Mouse (Mus musculus): Measurements from ENCODE around the gene Stx11.
"Not testable (repeated sequence)": the region's sequence is repeated elsewhere in the genome, so short reads cannot be mapped to it uniquely, and the experiment has no call there.

The Stx11 gene

DNA sequence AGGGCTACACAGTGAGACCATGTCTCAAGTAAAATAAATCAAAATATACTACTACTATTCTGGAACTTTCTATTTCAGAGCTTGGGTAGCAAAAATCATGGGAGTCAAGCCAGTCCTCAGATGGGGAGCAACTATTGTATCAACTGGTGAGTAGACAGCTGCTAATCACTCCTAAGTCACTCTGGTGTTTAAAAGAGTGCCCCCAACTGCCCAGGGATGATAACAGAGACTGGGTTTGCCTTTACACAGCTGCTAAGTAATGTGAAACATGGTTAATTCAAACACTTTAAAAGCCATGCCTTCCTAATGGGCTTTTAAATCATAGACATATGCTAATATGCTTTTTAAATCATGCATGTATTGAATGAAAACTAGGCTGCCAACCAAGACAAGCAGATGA, 1.9 kb downstream of the Stx11 start:
- in situ Hi-C loops (cut with MboI, MseI), result loop anchor here (5.0 to 10.0 kb wide), 2 partner anchors 40 to 147 kb away; no protein-coding TSS in a partner anchor

- in situ Hi-C loops (cut with MboI, MseI), result loop anchor here (5.0 to 10.0 kb wide), 2 partner anchors 39 to 147 kb away; no protein-coding TSS in a partner anchor
These were observed 2.6 kb downstream of the Stx11 start for GRCm38 (mm10) chr10:12961546-12961945.

- in situ Hi-C loops (cut with MboI, MseI), result no loop called here
These were observed 6.8 kb downstream of the Stx11 start for GRCm38 (mm10) chr10:12957271-12957670.

DNA sequence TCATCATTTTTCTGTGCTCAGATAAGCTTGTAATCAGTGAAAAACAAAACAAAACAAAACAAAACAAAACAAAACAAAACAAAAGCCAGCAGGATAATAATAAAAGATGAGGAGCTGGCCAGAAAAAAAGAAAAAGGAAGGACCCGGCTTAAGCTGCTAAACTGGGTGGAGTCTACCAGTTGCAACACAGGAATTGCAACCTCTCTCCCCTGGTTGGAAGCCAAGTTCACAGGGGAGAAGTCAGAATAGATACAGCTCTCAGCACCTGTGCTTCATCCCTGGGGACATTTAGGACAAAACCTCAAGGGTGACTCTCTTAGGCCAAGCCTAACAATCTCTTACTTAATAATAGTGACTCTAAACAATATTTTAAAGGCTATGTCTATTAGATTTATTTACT, 8.3 kb downstream of the Stx11 start:
- in situ Hi-C loops (cut with MboI, MseI), result no loop called here

GRCm38 (mm10) chr10:12951358-12951757, 12.7 kb downstream of the Stx11 start:
- in situ Hi-C loops (cut with MboI, MseI), result not testable (repeated sequence)

DNA sequence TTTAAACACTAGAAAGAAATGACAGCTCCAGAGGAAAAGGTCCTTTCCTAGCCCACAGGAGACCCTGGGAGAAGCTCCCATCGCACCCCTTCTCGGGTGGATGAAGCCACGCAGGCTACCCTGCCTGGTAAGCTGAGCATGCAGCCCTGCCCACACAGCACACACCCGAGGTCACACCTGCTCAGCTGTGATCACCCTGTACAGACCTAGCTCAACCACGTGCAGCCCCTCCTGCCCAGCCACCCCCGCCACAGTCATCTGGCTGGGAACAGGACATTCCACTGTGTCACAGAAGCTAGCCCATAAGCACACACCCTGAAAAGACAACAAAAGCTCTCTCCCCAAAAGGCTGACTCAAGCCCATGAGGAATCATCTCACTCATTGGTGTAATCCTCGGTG, 14.8 kb downstream of the Stx11 start:
- in situ Hi-C loops (cut with MboI, MseI), result loop anchor here (10.0 kb wide), 1 partner anchor 884 kb away; no protein-coding TSS in a partner anchor

DNA sequence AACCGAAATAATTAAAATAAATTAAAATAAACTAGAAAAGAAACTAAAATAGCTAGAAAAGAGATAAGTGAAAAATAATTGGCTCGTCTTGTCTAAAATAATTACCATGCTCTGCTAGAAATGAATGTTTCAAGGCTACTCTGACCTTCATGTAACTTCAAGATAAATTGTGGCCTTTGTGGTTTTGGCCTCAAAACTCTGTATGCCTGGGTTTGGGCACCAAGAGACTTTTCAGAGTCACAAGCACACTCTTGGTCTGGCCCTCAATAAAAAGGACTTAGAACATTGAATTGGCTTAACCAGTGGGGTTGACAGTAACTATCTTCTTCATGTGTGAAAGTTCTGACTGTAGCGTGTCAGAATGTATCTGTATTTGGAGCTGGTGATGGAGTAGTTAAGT, 16.5 kb downstream of the Stx11 start:
- in situ Hi-C loops (cut with MboI, MseI), result loop anchor here (10.0 kb wide), 1 partner anchor 883 kb away; no protein-coding TSS in a partner anchor

DNA sequence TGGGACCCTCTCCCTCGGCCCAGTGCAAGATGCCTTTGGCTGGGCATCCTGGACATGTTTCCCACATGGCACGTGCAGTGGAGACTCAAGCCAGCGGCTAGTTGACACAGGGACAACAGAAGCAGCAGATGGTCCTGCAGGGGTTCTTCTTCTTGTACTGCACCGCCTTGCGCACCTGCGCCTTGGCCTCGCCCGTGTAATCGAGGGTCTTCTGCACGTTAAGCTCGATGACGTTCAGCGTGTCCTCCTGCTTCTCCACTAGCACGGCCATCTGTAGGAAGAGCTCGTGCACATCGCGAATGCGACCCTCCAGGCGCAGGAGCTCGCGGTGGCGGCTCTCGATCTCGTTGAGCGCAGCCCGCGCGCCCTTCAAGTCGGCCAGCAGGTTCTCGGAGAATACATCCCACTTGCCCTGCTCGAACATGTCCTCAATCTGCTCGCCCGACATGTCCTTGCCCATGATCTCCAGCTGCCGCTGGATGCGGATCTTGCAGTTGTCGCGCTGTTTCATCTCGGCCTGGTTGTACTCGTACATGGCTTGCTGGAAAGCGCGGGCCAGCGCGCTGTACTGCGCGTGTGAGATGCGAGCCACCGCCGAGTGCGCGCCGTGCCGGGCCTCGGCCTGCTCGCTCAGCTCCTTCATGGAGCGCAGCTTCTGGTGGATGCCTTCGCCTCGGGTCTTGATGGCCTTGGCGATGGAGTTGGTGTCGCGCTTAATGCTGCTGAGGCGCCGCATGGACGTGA, 22.9 kb downstream of the Stx11 start:
- in situ Hi-C loops (cut with MboI, MseI), result loop anchor here (5.0 to 10.0 kb wide), 2 partner anchors 51 to 876 kb away; no protein-coding TSS in a partner anchor

GRCm38 (mm10) chr10:12938763-12939162, 25.3 kb downstream of the Stx11 start:
- in situ Hi-C loops (cut with MboI, MseI), result no loop called here

DNA sequence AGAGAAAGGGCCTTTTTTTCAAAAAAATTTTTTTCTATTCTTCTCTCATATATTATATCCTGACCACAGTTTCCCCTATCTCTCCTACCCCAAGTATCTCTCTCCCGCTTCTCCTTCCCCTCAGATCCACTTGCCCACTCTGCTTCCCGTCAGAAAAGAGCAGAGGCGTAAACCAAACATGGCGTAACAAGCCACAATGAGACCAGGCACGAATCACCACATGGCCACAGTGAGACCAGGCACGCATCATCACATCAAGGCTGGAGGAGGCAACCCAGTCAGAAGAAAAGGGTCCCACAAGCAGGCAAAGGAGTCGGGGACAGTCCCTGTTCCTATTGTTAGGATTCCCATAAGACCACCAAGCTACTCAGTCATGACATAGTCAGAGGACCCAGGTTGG, 28.0 kb downstream of the Stx11 start:
- in situ Hi-C loops (cut with MboI, MseI), result no loop called here

GRCm38 (mm10) chr10:12935575-12935974, 28.5 kb downstream of the Stx11 start:
- in situ Hi-C loops (cut with MboI, MseI), result no loop called here

- in situ Hi-C loops (cut with MboI, MseI), result no loop called here
These were observed 32.4 kb downstream of the Stx11 start for GRCm38 (mm10) chr10:12931492-12932400.

DNA sequence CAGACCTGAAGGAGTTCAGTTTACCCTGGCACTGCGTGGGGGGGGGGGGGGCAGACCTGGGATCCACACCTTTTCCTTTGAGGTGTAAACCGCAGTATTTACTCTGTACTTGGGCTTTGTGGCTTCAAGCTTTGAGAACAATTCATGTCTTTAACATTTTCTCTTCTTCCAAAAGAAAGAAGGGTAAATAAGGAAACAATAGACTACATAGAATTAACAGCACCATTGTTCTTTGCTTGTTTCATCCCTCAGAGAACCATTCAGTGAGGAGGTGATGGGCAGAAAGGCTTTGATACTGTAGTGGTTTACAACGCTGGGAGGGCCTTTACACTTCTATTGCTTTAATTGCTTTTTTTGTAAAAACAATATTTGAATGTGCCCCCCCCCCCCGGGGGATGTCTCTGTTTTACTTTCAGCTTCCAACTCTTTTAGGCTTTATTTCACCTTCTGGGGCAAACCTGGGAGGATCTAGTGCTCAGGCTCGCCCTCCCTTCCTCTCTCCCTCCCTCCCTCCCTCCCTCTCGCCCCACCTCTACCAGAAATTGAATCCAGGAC, 33.7 kb downstream of the Stx11 start:
- in situ Hi-C loops (cut with MboI, MseI), result no loop called here

DNA sequence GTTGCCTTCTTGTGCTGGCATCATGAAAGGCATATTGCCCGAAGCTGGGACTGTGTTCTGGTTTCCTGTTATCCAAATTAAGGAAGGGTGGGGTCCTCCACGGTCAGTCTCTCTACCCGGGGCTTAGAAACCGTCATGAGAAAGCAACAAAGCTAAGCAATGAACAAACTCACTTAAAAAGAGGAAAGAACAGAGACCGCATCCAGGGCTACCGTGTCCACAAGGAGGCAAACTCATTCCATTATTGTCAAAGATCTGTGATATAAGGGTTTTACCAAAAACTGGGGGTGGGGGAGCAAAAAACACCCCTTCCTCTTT, 34.3 kb downstream of the Stx11 start:
- in situ Hi-C loops (cut with MboI, MseI), result loop anchor here (10.0 kb wide), 1 partner anchor 1775 kb away; the partner anchor contains the start of genes Nmbr and Vta1

GRCm38 (mm10) chr10:12929149-12929856, 34.8 kb downstream of the Stx11 start:
- in situ Hi-C loops (cut with MboI, MseI), result loop anchor here (10.0 kb wide), 1 partner anchor 1775 kb away; the partner anchor contains the start of genes Nmbr and Vta1

GRCm38 (mm10) chr10:12928193-12928592, 35.9 kb downstream of the Stx11 start:
- in situ Hi-C loops (cut with MboI, MseI), result loop anchor here (10.0 kb wide), 1 partner anchor 1777 kb away; the partner anchor contains the start of genes Nmbr and Vta1

GRCm38 (mm10) chr10:12922574-12923353, 41.3 kb downstream of the Stx11 start:
- in situ Hi-C loops (cut with MboI, MseI), result loop anchor here (5.0 to 10.0 kb wide), 2 partner anchors 40 to 1782 kb away; partner anchors contain the start of genes Nmbr, Stx11 and Vta1

GRCm38 (mm10) chr10:12922077-12922573, 42.0 kb downstream of the Stx11 start:
- in situ Hi-C loops (cut with MboI, MseI), result loop anchor here (5.0 to 10.0 kb wide), 2 partner anchors 40 to 1783 kb away; partner anchors contain the start of genes Nmbr, Stx11 and Vta1

GRCm38 (mm10) chr10:12921551-12922040, 42.5 kb downstream of the Stx11 start:
- in situ Hi-C loops (cut with MboI, MseI), result loop anchor here (5.0 to 10.0 kb wide), 2 partner anchors 41 to 1783 kb away; partner anchors contain the start of genes Nmbr, Stx11 and Vta1

- in situ Hi-C loops (cut with MboI, MseI), result loop anchor here (10.0 kb wide), 1 partner anchor 894 kb away; no protein-coding TSS in a partner anchor
These were observed 44.8 kb downstream of the Stx11 start for GRCm38 (mm10) chr10:12919287-12919686.

Measured in T-helper 2 cell (primary cell).